Mouse (Mus musculus) CH12.LX (cell line): Measurements from ENCODE around the gene Kcnip4. TPM values are rescaled to one million over a fixed set of nuclear protein-coding genes. Genes with fewer than 3 reads are reported as not detected.

Experiments
- DNase-seq: peaks from one replicate; pipeline ENCODE4 v3.0.0-alpha.2; 2013; ENCODE audit errors: extremely low read depth
- H3K27ac ChIP-seq: 2 replicates; pipeline ENCODE4 v1.5.1; 2012; ENCODE audit warnings: low read depth, mild to moderate bottlenecking, control low read depth, moderate library complexity; ENCODE audit not compliant: insufficient read depth
- H3K27me3 ChIP-seq: replicated peaks from 2 replicates; pipeline ENCODE3; 2012; ENCODE audit warnings: inconsistent platforms
- H3K36me3 ChIP-seq, 2 experiments: replicated peaks in 1 of 2; 2 replicates each; pipeline versions ENCODE3 to v1.6.1; 2012; ENCODE audit warnings: inconsistent platforms in 1 of 2, low read length in 1 of 2, mild to moderate bottlenecking in 1 of 2, mixed read lengths in 1 of 2, moderate library complexity in 1 of 2; ENCODE audit not compliant: control insufficient read depth in 1 of 2, insufficient read depth in 1 of 2
- H3K4me1 ChIP-seq, 2 experiments: 2 replicates each; pipeline ENCODE4 v1.6.1; 2012; ENCODE audit warnings: inconsistent platforms in 1 of 2, moderate library complexity in 1 of 2; ENCODE audit not compliant: insufficient read depth in 2 of 2, control insufficient read depth in 1 of 2
- H3K4me2 ChIP-seq: 2 replicates; pipeline ENCODE4 v1.6.1; 2012; ENCODE audit warnings: low read depth, mild to moderate bottlenecking, control low read depth; ENCODE audit not compliant: poor library complexity, insufficient read depth, severe bottlenecking
- H3K4me3 ChIP-seq, 3 experiments: fragments of 150-350 bp in 1 of 3; sonication (generic) in 1 of 3; replicated peaks in 1 of 3; 2 replicates each; pipeline versions ENCODE3 to v1.5.1; 2011 to 2012; ENCODE audit warnings: low read depth in 2 of 3, low read length in 2 of 3, mild to moderate bottlenecking in 2 of 3, moderate library complexity in 2 of 3, control low read depth in 1 of 3, improper control_type of control experiment in 1 of 3, inconsistent platforms in 1 of 3, mixed read lengths in 1 of 3; ENCODE audit not compliant: poor library complexity in 1 of 3
- H3K79me2 ChIP-seq: replicated peaks from 2 replicates; pipeline ENCODE4 v1.6.1; 2012; ENCODE audit warnings: mild to moderate bottlenecking, moderate library complexity; ENCODE audit not compliant: control insufficient read depth, poor library complexity, insufficient read depth, severe bottlenecking; ENCODE audit errors: extremely low read depth
- H3K9ac ChIP-seq: 2 replicates; pipeline ENCODE4 v1.6.1; 2012; ENCODE audit warnings: low read depth, mild to moderate bottlenecking, control low read depth, moderate library complexity; ENCODE audit not compliant: insufficient read depth
- H3K9me3 ChIP-seq: replicated peaks from 2 replicates; pipeline ENCODE3; 2012; ENCODE audit warnings: low read length, inconsistent platforms, mixed read lengths
- BHLHE40 ChIP-seq: IDR thresholded peaks from 2 replicates; pipeline ENCODE4 v1.6.1; 2011; ENCODE audit warnings: mild to moderate bottlenecking, low read depth, low read length, improper control_type of control experiment
- CTCF ChIP-seq, 2 experiments: IDR thresholded peaks in 1 of 2; conservative IDR thresholded peaks in 1 of 2; 2 replicates each; pipeline ENCODE4 v1.5.1; 2011 to 2012; ENCODE audit warnings: low read depth in 2 of 2, low read length in 2 of 2, improper control_type of control experiment in 1 of 2, inconsistent platforms in 1 of 2, mild to moderate bottlenecking in 1 of 2, moderate library complexity in 1 of 2
- E2F4 ChIP-seq: IDR thresholded peaks from 2 replicates; pipeline ENCODE4 v1.6.1; 2011; ENCODE audit warnings: low read depth, low read length, improper control_type of control experiment; ENCODE audit not compliant: insufficient replicate concordance
- ELF1 ChIP-seq: IDR thresholded peaks from 2 replicates; pipeline ENCODE4 v1.6.1; 2014; ENCODE audit warnings: low read depth, mild to moderate bottlenecking, inconsistent platforms, low read length, improper control_type of control experiment
- EP300 ChIP-seq: IDR thresholded peaks from 2 replicates; pipeline ENCODE4 v1.6.1; 2011; ENCODE audit warnings: low read length, improper control_type of control experiment
- ETS1 ChIP-seq: conservative IDR thresholded peaks from 2 replicates; pipeline ENCODE4 v1.6.1; 2012; ENCODE audit warnings: low read depth, mild to moderate bottlenecking, inconsistent platforms, low read length, improper control_type of control experiment, moderate library complexity
- GABPA ChIP-seq: IDR thresholded peaks from 2 replicates; pipeline ENCODE4 v1.6.1; 2012; ENCODE audit warnings: low read depth, low read length, improper control_type of control experiment, inconsistent platforms; ENCODE audit not compliant: insufficient replicate concordance
- HCFC1 ChIP-seq: IDR thresholded peaks from 2 replicates; pipeline ENCODE4 v1.6.1; 2012; ENCODE audit warnings: low read depth, mild to moderate bottlenecking, inconsistent platforms, low read length, improper control_type of control experiment
- IRF4 ChIP-seq: IDR thresholded peaks from 2 replicates; pipeline ENCODE4 v1.6.1; 2014; ENCODE audit warnings: low read depth, mild to moderate bottlenecking, inconsistent platforms, low read length, improper control_type of control experiment
- JUND ChIP-seq: conservative IDR thresholded peaks from 2 replicates; pipeline ENCODE4 v1.6.1; 2011; ENCODE audit warnings: low read depth, low read length, improper control_type of control experiment
- KAT2A ChIP-seq: IDR thresholded peaks from 2 replicates; pipeline ENCODE4 v1.6.1; 2012; ENCODE audit warnings: low read length, improper control_type of control experiment, inconsistent platforms; ENCODE audit not compliant: insufficient replicate concordance
- MAFK ChIP-seq: IDR thresholded peaks from 2 replicates; pipeline ENCODE4 v1.6.1; 2011; ENCODE audit warnings: low read length, improper control_type of control experiment; ENCODE audit not compliant: insufficient replicate concordance
- MAX ChIP-seq: IDR thresholded peaks from 2 replicates; pipeline ENCODE4 v1.6.1; 2011; ENCODE audit warnings: low read length, improper control_type of control experiment
- MXI1 ChIP-seq: IDR thresholded peaks from 2 replicates; pipeline ENCODE4 v1.6.1; 2011; ENCODE audit warnings: mild to moderate bottlenecking, low read depth, low read length, improper control_type of control experiment
- NELFE ChIP-seq: IDR thresholded peaks from 2 replicates; pipeline ENCODE4 v1.6.1; 2011; ENCODE audit warnings: low read depth, low read length, improper control_type of control experiment
- PAX5 ChIP-seq: IDR thresholded peaks from 2 replicates; pipeline ENCODE4 v1.6.1; 2012; ENCODE audit warnings: low read length, inconsistent platforms, mixed read lengths
- POLR2AphosphoS2 ChIP-seq: IDR thresholded peaks from 2 replicates; pipeline ENCODE4 v1.6.1; 2011; ENCODE audit warnings: low read depth, low read length, improper control_type of control experiment
- SMC3 ChIP-seq: IDR thresholded peaks from 2 replicates; pipeline ENCODE4 v1.6.1; 2011; ENCODE audit warnings: low read depth, low read length, improper control_type of control experiment
- TCF12 ChIP-seq: IDR thresholded peaks from 2 replicates; pipeline ENCODE4 v1.6.1; 2014; ENCODE audit warnings: low read depth, mild to moderate bottlenecking, inconsistent platforms, low read length, improper control_type of control experiment
- USF2 ChIP-seq: conservative IDR thresholded peaks from 2 replicates; pipeline ENCODE4 v1.6.1; 2011; ENCODE audit warnings: low read depth, low read length, improper control_type of control experiment
- ZC3H11A ChIP-seq: IDR thresholded peaks from 2 replicates; pipeline ENCODE4 v1.6.1; 2012; ENCODE audit warnings: low read depth, mild to moderate bottlenecking, inconsistent platforms, low read length, improper control_type of control experiment
- ZMIZ1 ChIP-seq: IDR thresholded peaks from 2 replicates; pipeline ENCODE4 v1.6.1; 2012; ENCODE audit warnings: low read depth, mild to moderate bottlenecking, inconsistent platforms, low read length, improper control_type of control experiment
- ZNF384 ChIP-seq: IDR thresholded peaks from 2 replicates; pipeline ENCODE4 v1.6.1; 2012; ENCODE audit warnings: low read depth, low read length, improper control_type of control experiment, inconsistent platforms
- dilution Hi-C: fragments of 300-500 bp; cut with MboI; formaldehyde crosslinking; loops from 2 replicates; pipeline ENCODE4 v1.14.3; 2020; ENCODE audit warnings: low sequenced_read_pairs; ENCODE audit not compliant: extremely low pct_unique_long_range_greater_than_20kb, extremely low pct_ligation_motif_present
- in situ Hi-C: fragments of 300-500 bp; cut with MboI; formaldehyde crosslinking; loops from 3 replicates; pipeline ENCODE4 v1.14.3; 2019; ENCODE audit warnings: low sequenced_read_pairs, low pct_ligation_motif_present, low pct_unique_long_range_greater_than_20kb, mixed read lengths
- polyA plus RNA-seq: library from polyadenylated mRNA; unstranded; fragments of >175 nt; gene quantifications from 2 replicates; pipeline ENCODE4 v1.2.1, GENCODE M21; 2012; ENCODE audit warnings: low read depth; ENCODE audit not compliant: insufficient read length
- total RNA-seq, 2 experiments: library from RNA; depleted of rRNA; stranded (reverse); fragments of 300-350 nt in 1 of 2; fragments of >200 nt in 1 of 2; gene quantifications; 2 replicates each; pipeline ENCODE4 v1.2.3; 2012 to 2014

Gene Kcnip4
- total and polyA plus RNA-seq, 3 experiments: 0.80 TPM; not detected in 2

DNA sequence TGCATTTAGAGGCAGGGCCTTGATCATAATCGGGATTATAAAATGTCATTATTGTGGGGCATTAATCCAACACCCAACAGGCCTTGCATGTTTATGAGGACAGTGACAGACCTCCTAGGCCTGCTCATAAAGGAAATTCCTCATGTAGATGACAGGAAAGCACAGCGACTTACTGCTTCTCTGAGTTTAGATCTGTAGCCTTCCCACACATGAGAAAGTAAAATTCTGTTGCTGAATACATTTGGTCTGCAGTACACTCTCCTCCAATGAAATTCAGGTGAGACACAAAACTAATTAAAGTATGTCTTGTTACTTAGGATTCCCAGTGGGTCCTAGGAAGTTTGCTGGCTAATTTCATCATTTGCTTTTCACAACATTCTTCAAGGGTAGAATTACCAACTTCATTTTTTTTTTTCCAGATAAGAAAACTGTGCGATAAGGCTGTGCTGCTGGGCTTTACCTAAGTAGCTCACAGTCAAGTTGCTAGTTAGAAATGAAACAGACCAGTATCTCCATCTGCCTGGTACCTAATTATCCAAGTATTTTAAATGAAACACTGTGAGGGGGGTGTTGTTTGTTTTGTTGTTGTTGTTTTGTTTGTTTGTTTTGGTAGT is 1033.7 kb downstream of the Kcnip4 start:
- H3K27me3 ChIP-seq: no peaks in the 10 kb centered on the region
- H3K4me2 ChIP-seq: no peak overlapping the region
- TF ChIP-seq ZMIZ1 (no peak), TCF12 (no peak), MAFK (no peak), IRF4 (no peak), GABPA (no peak), SMC3 (no peak), ZC3H11A (no peak), ELF1 (no peak), ZNF384 (no peak), EP300 (no peak), PAX5 (no peak), ETS1 (no peak), NELFE (no peak), E2F4 (no peak), HCFC1 (no peak), MXI1 (no peak), USF2 (no peak), POLR2AphosphoS2 (no peak), CTCF (conservative IDR thresholded peaks at IDR 0.05 in 1 of 2, IDR thresholded peaks at IDR 0.05 in 1 of 2; ENCODE audit: low read depth in 2 of 2, low read length in 2 of 2) (no peak)
- no peaks in the 10 kb centered on the region for H3K4me1 ChIP-seq
- DNase-seq: no peak
- H3K27ac ChIP-seq: no peak overlapping the region
- H3K4me3 ChIP-seq: no peak overlapping the region
- no peak overlapping the region for H3K9ac ChIP-seq
- dilution Hi-C loops (no loop called here), in situ Hi-C loops (no loop called here)
- no peaks in the 10 kb centered on the region for H3K36me3 ChIP-seq
- no peaks in the 10 kb centered on the region for H3K79me2 ChIP-seq
- no peaks in the 10 kb centered on the region for H3K9me3 ChIP-seq

DNA sequence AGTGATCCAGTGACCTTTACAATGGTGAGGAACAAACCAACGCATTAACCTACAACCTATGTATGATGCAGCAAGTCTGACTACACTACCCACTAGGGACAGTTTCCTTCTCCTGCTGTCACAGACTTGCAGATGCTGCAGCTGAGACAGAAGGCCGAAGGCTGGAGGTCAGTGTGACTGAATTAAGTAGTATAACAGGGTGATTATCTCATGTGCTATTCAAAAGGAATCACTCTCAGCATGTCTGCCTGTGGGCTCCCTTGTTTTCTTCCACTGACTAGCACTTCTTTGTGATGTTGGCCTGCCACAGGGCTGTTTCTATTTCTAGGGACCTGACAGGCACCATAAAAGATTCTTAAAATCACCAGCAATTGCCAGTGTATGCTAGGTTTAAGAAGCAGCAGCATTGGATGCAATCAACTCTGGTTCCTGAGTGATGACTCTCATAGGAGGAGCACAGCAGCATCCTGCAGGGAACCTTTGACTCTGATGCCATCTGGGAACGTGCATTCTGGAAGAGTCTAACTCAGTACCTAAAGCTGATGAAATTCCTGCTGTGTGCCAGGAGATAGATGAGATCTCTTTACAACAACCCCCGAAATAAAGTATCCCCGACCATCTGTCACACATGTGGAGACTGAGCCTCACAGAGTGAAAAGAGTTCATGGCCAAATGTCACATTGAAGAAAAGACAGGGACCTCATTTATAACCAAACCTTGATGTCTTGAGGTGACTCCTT is 1035.0 kb downstream of the Kcnip4 start:
- Histone ChIP-seq H3K4me3 (no peak overlapping the region), H3K27ac (no peak overlapping the region), H3K4me2 (no peak overlapping the region), H3K27me3 (no peaks in the 10 kb centered on the region), H3K9ac (no peak overlapping the region), H3K4me1 (no peaks in the 10 kb centered on the region), H3K9me3 (no peaks in the 10 kb centered on the region), H3K36me3 (no peaks in the 10 kb centered on the region), H3K79me2 (no peaks in the 10 kb centered on the region)
- DNase-seq: no peak
- in situ Hi-C loops (no loop called here), dilution Hi-C loops (no loop called here)
- TF ChIP-seq JUND (no peak), BHLHE40 (no peak), ELF1 (no peak), KAT2A (no peak), CTCF (conservative IDR thresholded peaks at IDR 0.05 in 1 of 2, IDR thresholded peaks at IDR 0.05 in 1 of 2; ENCODE audit: low read depth in 2 of 2, low read length in 2 of 2) (no peak), MAX (no peak), GABPA (no peak), MXI1 (no peak), MAFK (no peak), ZC3H11A (no peak)
